Mouse (Mus musculus) hindbrain, embryonic 15.5 days (tissue): ENCODE data around the gene Tpcn2. TPM values are rescaled to one million over a fixed set of nuclear protein-coding genes. Genes with fewer than 3 reads are reported as not detected.

ENCODE experiments used
- ATAC-seq: fragments of 200-750 bp; cut with Nextera tagmentation; 2 replicates; pipeline ENCODE4 v1.8.0; 2017; ENCODE audit warnings: low read depth, moderate number of reproducible peaks, moderate TSS enrichment; ENCODE audit not compliant: low FRiP score
- H3K27ac ChIP-seq: fragments of 300-500 bp; sonication (generic); replicated peaks from 2 replicates; pipeline ENCODE4 v1.5.1; 2015; ENCODE audit warnings: mild to moderate bottlenecking, inconsistent platforms
- H3K27me3 ChIP-seq: fragments of 300-500 bp; sonication (generic); 2 replicates; pipeline ENCODE4 v1.6.1; 2015; ENCODE audit warnings: control low read depth, inconsistent platforms
- H3K36me3 ChIP-seq: fragments of 300-500 bp; sonication (generic); 2 replicates; pipeline ENCODE4 v1.6.1; 2015; ENCODE audit warnings: control low read depth, inconsistent platforms
- H3K4me1 ChIP-seq: fragments of 300-500 bp; sonication (generic); replicated peaks from 2 replicates; pipeline ENCODE4 v1.6.1; 2015; ENCODE audit warnings: control low read depth, inconsistent platforms
- H3K4me2 ChIP-seq: fragments of 300-500 bp; sonication (generic); 2 replicates; pipeline ENCODE4 v1.6.1; 2015; ENCODE audit warnings: moderate library complexity, mild to moderate bottlenecking, inconsistent platforms
- H3K4me3 ChIP-seq: fragments of 300-500 bp; sonication (generic); 2 replicates; pipeline ENCODE4 v1.5.1; 2015; ENCODE audit warnings: mild to moderate bottlenecking, inconsistent platforms
- H3K9ac ChIP-seq: fragments of 300-500 bp; sonication (generic); 2 replicates; pipeline ENCODE4 v1.6.1; 2015; ENCODE audit warnings: inconsistent platforms
- H3K9me3 ChIP-seq: fragments of 300-500 bp; sonication (generic); 2 replicates; pipeline ENCODE4 v1.6.1; 2016; ENCODE audit warnings: control low read depth, inconsistent platforms
- WGBS: fragments of 180-500 bp; shearing (Covaris S2); methylation state at CpG from one replicate; pipeline ENCODE4 v1.1.7; 2015; 5-methylcytosine and 5-hydroxymethylcytosine counted together
- polyA plus RNA-seq: library from polyadenylated mRNA; unstranded; fragments of >200 nt; fragmentation: Nextera tagmentation; extraction: Ambion mirVana; gene quantifications from 2 replicates; pipeline ENCODE4 v1.2.1, GENCODE M21; 2015

Tpcn2 gene
- polyA plus RNA-seq, 1 experiment from 2014 or later: 3.7 TPM

GRCm38 (mm10) chr7:145264202-145264601, 19.6 kb downstream of the Tpcn2 start:
- Histone ChIP-seq H3K4me3 (no peak overlapping the region), H3K4me2 (no peak overlapping the region), H3K27ac (no peak overlapping the region), H3K9me3 (no peaks in the 10 kb centered on the region), H3K36me3 (no peaks in the 10 kb centered on the region), H3K27me3 (no peaks in the 10 kb centered on the region), H3K9ac (no peak overlapping the region), H3K4me1 (no peaks in the 10 kb centered on the region)
- no peak for ATAC-seq
- WGBS: 88% methylated on average over 9 of the region's 9 CpGs

DNA sequence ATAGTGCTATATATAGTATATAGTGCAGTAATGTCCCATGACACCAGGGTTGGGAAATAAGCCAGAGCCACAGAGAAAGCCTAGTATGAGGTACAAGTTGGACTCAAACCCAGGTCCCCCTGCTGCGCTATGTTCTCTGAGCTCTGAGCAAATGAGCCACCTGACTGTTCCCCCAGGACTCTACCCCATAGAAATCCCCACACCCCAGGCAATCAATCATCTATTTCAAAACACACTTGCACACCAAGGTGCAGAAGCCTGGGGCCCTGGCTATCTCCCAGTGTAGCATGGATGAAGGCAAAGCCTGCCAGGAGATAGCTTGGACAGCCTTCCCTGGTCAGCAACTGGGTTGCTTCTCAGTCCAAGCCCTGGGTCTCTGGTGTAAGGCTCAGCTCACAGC, 27.7 kb downstream of the Tpcn2 start:
- H3K9me3 ChIP-seq: no peaks in the 10 kb centered on the region
- H3K4me2 ChIP-seq: no peak overlapping the region
- 89% methylated on average over 1 of the region's 1 CpGs for WGBS
- no peak overlapping the region for H3K27ac ChIP-seq
- H3K27me3 ChIP-seq: no peaks in the 10 kb centered on the region
- H3K36me3 ChIP-seq: no peaks in the 10 kb centered on the region
- no peak overlapping the region for H3K9ac ChIP-seq
- ATAC-seq: no peak
- no peaks in the 10 kb centered on the region for H3K4me1 ChIP-seq
- H3K4me3 ChIP-seq: no peak overlapping the region

DNA sequence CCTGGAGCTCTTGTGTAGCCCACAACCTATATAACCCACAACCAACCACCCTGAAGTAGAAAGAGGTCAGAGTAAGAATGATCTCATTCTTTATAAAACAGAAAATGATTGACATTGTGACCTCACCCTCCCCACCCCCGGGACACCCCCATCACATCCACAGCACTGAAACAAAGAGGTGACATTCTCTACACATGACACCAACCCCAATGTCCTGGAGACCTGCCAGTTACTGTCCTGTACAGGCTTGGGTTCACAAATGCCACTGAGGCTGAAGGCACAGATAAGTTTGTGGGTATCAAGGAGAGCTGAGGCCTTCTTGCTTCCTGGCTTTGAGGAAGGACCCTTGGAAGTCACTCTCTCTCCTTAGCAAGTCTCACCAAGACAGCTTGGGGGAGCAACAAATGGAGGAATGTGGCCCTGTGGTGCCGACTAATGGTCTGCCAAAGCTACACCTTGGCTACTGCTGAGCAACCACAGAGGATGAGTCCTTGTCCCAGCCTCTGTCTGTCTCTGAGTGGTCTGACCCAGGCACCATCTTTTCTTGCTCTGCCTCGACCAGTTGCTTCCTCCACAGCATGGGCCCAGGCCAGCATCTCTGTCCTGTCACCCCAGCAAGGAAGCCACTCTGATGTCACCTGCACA, 29.7 kb downstream of the Tpcn2 start:
- Histone ChIP-seq H3K4me3 (no peak overlapping the region), H3K9me3 (no peaks in the 10 kb centered on the region), H3K27ac (no peak overlapping the region), H3K36me3 (no peaks in the 10 kb centered on the region), H3K9ac (no peak overlapping the region), H3K27me3 (no peaks in the 10 kb centered on the region), H3K4me1 (no peaks in the 10 kb centered on the region), H3K4me2 (no peak overlapping the region)
- no peak for ATAC-seq
- WGBS: 73% methylated on average over 3 of the region's 3 CpGs

- no peaks in the 10 kb centered on the region for H3K9me3 ChIP-seq
- peak; percentile 75; the same call in 1 of the 2 replicates for ATAC-seq
- no peaks in the 10 kb centered on the region for H3K27me3 ChIP-seq
- no peak overlapping the region for H3K4me3 ChIP-seq
- H3K27ac ChIP-seq: no peak overlapping the region
- no peaks in the 10 kb centered on the region for H3K36me3 ChIP-seq
- no peak overlapping the region for H3K9ac ChIP-seq
- no peaks in the 10 kb centered on the region for H3K4me1 ChIP-seq
- no peak overlapping the region for H3K4me2 ChIP-seq
- 26% methylated on average over 8 of the region's 8 CpGs for WGBS
Observed at GRCm38 (mm10) chr7:145252715-145253476, 30.9 kb downstream of the Tpcn2 start.

DNA sequence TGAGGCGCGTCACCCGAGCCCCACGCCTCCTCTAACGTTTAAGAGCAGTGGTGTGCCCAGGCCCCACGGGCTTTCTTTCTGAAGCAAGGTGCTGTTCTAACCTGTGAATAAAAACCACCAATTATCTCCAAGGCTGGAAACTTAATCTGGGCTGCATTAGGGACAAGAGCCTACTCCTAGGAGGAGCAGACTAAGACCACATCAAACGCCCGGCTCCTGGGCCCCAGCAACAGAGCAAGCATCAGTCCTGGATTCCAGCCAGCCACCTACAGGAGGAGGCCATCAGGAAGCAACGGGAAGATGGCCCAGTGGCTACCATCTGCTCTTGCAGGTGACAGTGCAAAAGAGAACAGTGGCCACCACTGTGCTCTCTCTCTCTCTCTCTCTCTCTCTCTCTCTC, 33.6 kb downstream of the Tpcn2 start:
- no peaks in the 10 kb centered on the region for H3K4me1 ChIP-seq
- no peaks in the 10 kb centered on the region for H3K36me3 ChIP-seq
- ATAC-seq: no peak
- WGBS: 76% methylated on average over 9 of the region's 9 CpGs
- H3K9me3 ChIP-seq: no peaks in the 10 kb centered on the region
- no peaks in the 10 kb centered on the region for H3K27me3 ChIP-seq
- no peak overlapping the region for H3K27ac ChIP-seq
- H3K4me2 ChIP-seq: no peak overlapping the region
- no peak overlapping the region for H3K9ac ChIP-seq
- H3K4me3 ChIP-seq: no peak overlapping the region

- H3K36me3 ChIP-seq: no peaks in the 10 kb centered on the region
- no peak overlapping the region for H3K27ac ChIP-seq
- no peaks in the 10 kb centered on the region for H3K4me1 ChIP-seq
- no peaks in the 10 kb centered on the region for H3K27me3 ChIP-seq
- H3K9ac ChIP-seq: no peak overlapping the region
- no peak overlapping the region for H3K4me3 ChIP-seq
- no peak overlapping the region for H3K4me2 ChIP-seq
- WGBS: 87% methylated on average over 2 of the region's 2 CpGs
- ATAC-seq: no peak
- H3K9me3 ChIP-seq: no peaks in the 10 kb centered on the region
Observed at GRCm38 (mm10) chr7:145248911-145249310, 34.9 kb downstream of the Tpcn2 start.

DNA sequence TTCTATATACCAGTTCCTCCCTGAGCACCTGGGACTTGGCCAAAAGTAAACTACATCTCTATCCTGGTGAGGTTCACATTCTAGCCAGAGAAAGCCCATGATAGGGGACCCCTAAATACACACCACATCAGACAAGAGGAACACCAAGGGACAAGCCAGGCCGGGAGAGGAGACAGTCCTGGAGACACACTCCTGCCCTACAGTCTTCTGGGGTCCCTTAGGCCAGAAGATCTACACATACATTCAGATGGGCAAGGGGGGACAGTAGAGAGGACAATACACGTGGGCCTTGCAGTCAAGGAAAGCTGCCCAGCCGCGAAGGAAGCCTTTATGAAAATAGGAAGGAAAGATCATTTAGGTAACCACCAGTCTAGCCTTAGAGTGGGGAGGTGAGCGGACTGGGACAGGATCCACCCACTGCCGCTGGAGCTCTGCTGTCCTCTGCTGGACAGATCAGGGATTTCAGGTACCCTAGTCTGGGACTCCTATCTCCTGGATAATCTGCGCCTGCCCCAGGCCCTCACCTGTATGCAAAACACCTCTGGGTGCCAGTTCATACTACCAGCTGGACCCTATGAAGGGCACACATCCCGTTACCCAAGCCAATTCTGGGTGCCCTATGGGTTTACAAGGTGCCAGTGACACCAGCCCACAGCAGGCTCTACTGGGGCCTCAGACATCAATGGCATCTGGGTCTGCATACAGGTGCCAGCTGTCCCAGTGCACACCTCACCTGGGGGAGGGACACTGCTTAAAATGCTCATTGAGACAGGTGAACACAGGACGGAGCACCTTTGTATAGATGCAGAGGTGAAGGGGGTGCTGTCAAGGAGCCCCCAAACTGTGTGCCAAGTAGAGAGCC, 40.7 kb downstream of the Tpcn2 start:
- no peak overlapping the region for H3K4me2 ChIP-seq
- peak; percentile 69; the same call in 1 of the 2 replicates for ATAC-seq
- no peaks in the 10 kb centered on the region for H3K9me3 ChIP-seq
- H3K4me1 ChIP-seq: 0 out of 2 replicates have a peak, but pooled peaks cover 6% of the 10 kb centered on the region
- 0 out of 2 replicates have a peak, but pooled peaks cover 2% of the 10 kb centered on the region for H3K27me3 ChIP-seq
- no peak overlapping the region for H3K27ac ChIP-seq
- H3K4me3 ChIP-seq: no peak overlapping the region
- no peak overlapping the region for H3K9ac ChIP-seq
- no peaks in the 10 kb centered on the region for H3K36me3 ChIP-seq
- 13% methylated on average over 9 of the region's 9 CpGs for WGBS

GRCm38 (mm10) chr7:145242028-145242427, 41.8 kb downstream of the Tpcn2 start:
- no peak for ATAC-seq
- no peaks in the 10 kb centered on the region for H3K36me3 ChIP-seq
- H3K4me2 ChIP-seq: no peak overlapping the region
- no peak overlapping the region for H3K27ac ChIP-seq
- H3K4me3 ChIP-seq: no peak overlapping the region
- H3K9me3 ChIP-seq: no peaks in the 10 kb centered on the region
- H3K9ac ChIP-seq: no peak overlapping the region
- 0 out of 2 replicates have a peak, but pooled peaks cover 2% of the 10 kb centered on the region for H3K27me3 ChIP-seq
- H3K4me1 ChIP-seq: 0 out of 2 replicates have a peak, but pooled peaks cover 6% of the 10 kb centered on the region
- WGBS: 75% methylated on average over 9 of the region's 9 CpGs

- H3K4me2 ChIP-seq: no peak overlapping the region
- no peak overlapping the region for H3K27ac ChIP-seq
- WGBS: 86% methylated on average over 4 of the region's 4 CpGs
- 0 out of 2 replicates have a peak, but pooled peaks cover 2% of the 10 kb centered on the region for H3K27me3 ChIP-seq
- H3K4me1 ChIP-seq: 0 out of 2 replicates have a peak, but pooled peaks cover 6% of the 10 kb centered on the region
- H3K4me3 ChIP-seq: no peak overlapping the region
- no peak overlapping the region for H3K9ac ChIP-seq
- no peak for ATAC-seq
- H3K36me3 ChIP-seq: no peaks in the 10 kb centered on the region
- no peaks in the 10 kb centered on the region for H3K9me3 ChIP-seq
Observed at GRCm38 (mm10) chr7:145240929-145241328, 42.9 kb downstream of the Tpcn2 start.

DNA sequence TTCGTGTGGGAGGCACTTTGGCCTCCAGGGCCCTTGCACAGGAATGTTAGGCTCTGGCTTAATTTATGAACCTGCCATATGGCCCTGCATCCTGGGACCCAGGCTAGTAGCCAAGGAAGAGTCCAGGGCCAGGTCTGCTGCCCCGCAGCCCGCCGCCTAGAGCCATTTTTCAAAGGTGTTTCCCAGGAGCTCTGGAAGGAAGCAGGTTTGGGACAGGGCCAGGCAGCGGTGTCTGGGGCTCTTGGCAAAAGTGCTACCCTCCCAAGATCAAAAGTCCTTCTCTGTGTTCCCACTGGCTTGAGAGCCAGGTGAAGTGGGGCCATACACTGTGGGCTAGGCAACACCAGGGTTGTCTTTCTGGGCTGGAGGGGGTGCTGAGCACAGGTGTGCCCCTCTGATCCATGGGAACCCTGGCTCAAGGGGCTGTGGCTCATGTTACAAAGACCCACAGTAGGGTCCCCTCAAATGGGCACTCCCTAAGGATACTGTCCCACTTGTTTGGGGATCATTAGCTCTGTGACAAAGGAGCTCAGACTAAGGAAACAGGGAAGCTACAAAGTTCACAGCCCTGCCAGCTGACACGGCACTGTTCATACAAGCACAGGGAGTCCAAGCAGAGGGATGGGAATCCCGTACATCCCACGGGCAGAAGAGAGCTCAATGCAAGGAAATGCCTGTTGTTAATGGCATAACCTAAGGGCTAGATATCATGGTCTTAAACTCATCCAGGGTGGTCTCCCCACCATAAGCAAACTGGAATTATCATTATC, 43.9 kb downstream of the Tpcn2 start:
- 69% methylated on average over 8 of the region's 8 CpGs for WGBS
- 0 out of 2 replicates have a peak, but pooled peaks cover 2% of the 10 kb centered on the region for H3K27me3 ChIP-seq
- H3K4me1 ChIP-seq: 0 out of 2 replicates have a peak, but pooled peaks cover 6% of the 10 kb centered on the region
- no peak overlapping the region for H3K9ac ChIP-seq
- H3K36me3 ChIP-seq: no peaks in the 10 kb centered on the region
- no peaks in the 10 kb centered on the region for H3K9me3 ChIP-seq
- H3K4me2 ChIP-seq: no peak overlapping the region
- H3K4me3 ChIP-seq: no peak overlapping the region
- no peak overlapping the region for H3K27ac ChIP-seq
- no peak for ATAC-seq

GRCm38 (mm10) chr7:145239145-145239544, 44.7 kb downstream of the Tpcn2 start:
- Histone ChIP-seq H3K4me2 (no peak overlapping the region), H3K4me3 (no peak overlapping the region), H3K9ac (no peak overlapping the region), H3K9me3 (no peaks in the 10 kb centered on the region), H3K36me3 (no peaks in the 10 kb centered on the region), H3K27ac (no peak overlapping the region), H3K27me3 (0 out of 2 replicates have a peak, but pooled peaks cover 2% of the 10 kb centered on the region), H3K4me1 (0 out of 2 replicates have a peak, but pooled peaks cover 6% of the 10 kb centered on the region)
- 57% methylated on average over 6 of the region's 6 CpGs for WGBS
- peak; percentile 52; the same call in 1 of the 2 replicates for ATAC-seq
